Mouse (Mus musculus) left cerebral cortex, adult 2 months (tissue): ENCODE data around the gene Fam216b. TPM values are rescaled to one million over a fixed set of nuclear protein-coding genes. Genes with fewer than 3 reads are reported as not detected.

Experiments used
- DNase-seq, 2 experiments: peaks; one replicate each; pipeline ENCODE4 v3.0.0; 2021 to 2022; ENCODE audit warnings: low spot score in 2 of 2, mixed read lengths in 1 of 2; ENCODE audit errors: extremely low spot score in 1 of 2
- H3K27ac ChIP-seq: fragments of 200-600 bp; 2 replicates; pipeline ENCODE4 v1.8.1; 2022
- H3K4me3 ChIP-seq: fragments of 200-600 bp; 2 replicates; pipeline ENCODE4 v1.8.1; 2022
- CTCF ChIP-seq: fragments of 200-600 bp; IDR thresholded peaks from 2 replicates; pipeline ENCODE4 v1.8.1; 2022; ENCODE audit warnings: antibody characterized with exemption, mild to moderate bottlenecking, moderate library complexity
- intact Hi-C: fragments of 180-260 bp; cut with DNase I; formaldehyde crosslinking; loops from one replicate; pipeline ENCODE4 v1.15.1; 2025
- total RNA-seq, 2 experiments: library from RNA; stranded (reverse); gene quantifications; 2 replicates each; pipeline ENCODE4 v1.2.3; 2021

The Fam216b gene
- total RNA-seq, 2 experiments from 2014 or later = not detected

GRCm38 (mm10) chr14:78038876-78039275 is 49.9 kb downstream of the Fam216b start:
- intact Hi-C loops = no loop called here
- H3K27ac ChIP-seq = no peak overlapping the region

More at GRCm38 (mm10) chr14:78038876-78039275, 49.9 kb downstream of the Fam216b start:
- H3K4me3 ChIP-seq = no peak overlapping the region
- no peak for TF ChIP-seq CTCF
- DNase-seq = no peak

Other genes with a start within 250 kb of the Fam216b start
- 10 to 100 TPM; 66.7 to 72.8 TPM for gene Dnajc15, start 213.9 kb downstream of the Fam216b start, total RNA-seq
- under 1 TPM; 0.42 to 0.54 TPM for gene Epsti1, start 184.8 kb downstream of the Fam216b start, total RNA-seq
- gene Tnfsf11, start 219.0 kb upstream of the Fam216b start, total RNA-seq = not detected